Mouse (Mus musculus) activated CD4-positive, CD25-positive, alpha-beta regulatory T cell, adult 9 weeks (primary cell): ENCODE measurements around the gene Olfml3. TPM values are rescaled to one million over a fixed set of nuclear protein-coding genes. Genes with fewer than 3 reads are reported as not detected.

Experiments
- polyA plus RNA-seq: library from polyadenylated mRNA; unstranded; fragments of 100-300 nt; shearing (Covaris generic); gene quantifications from one replicate; pipeline ENCODE4 v1.2.1, GENCODE M21; 2017

Gene Olfml3
- 0.45 TPM for polyA plus RNA-seq

GRCm38 (mm10) chr3:103737778-103738571, at the start of gene Olfml3:
Olfml3 (minus strand) TSS chr3:103738001.

GRCm38 (mm10) chr3:103739329-103739728, 1.5 kb upstream of the Olfml3 start, which contains the start of gene Gm10964:
Gm10964 (plus strand) TSS chr3:103739366.

Other genes starting within 250 kb of the Olfml3 start
- not detected for gene Syt6, start 162.8 kb downstream of the Olfml3 start, polyA plus RNA-seq
- 2.8 TPM for gene Atg4a-ps, start 91.9 kb downstream of the Olfml3 start, polyA plus RNA-seq
- not detected for gene Gm10964, start 1.4 kb upstream of the Olfml3 start, polyA plus RNA-seq
- 14.7 TPM for gene Hipk1, start 53.6 kb upstream of the Olfml3 start, polyA plus RNA-seq
- 23.6 TPM for gene Dclre1b, start 71.4 kb upstream of the Olfml3 start, polyA plus RNA-seq
- gene Ap4b1, start 71.5 kb upstream of the Olfml3 start, polyA plus RNA-seq, result 31.3 TPM
- 0.38 TPM for gene Gm43064, start 71.6 kb upstream of the Olfml3 start, polyA plus RNA-seq
- gene Bcl2l15, start 94.6 kb upstream of the Olfml3 start, polyA plus RNA-seq, result 1.4 TPM
- 306 TPM for gene Ptpn22, start 121.8 kb upstream of the Olfml3 start, polyA plus RNA-seq
- 10.6 TPM for gene Rsbn1, start 176.1 kb upstream of the Olfml3 start, polyA plus RNA-seq
- gene Phtf1, start 230.1 kb upstream of the Olfml3 start, polyA plus RNA-seq, result 9.3 TPM